Mouse (Mus musculus): ENCODE data around the gene Sec14l3. TPM values are rescaled to one million over a fixed set of nuclear protein-coding genes. Genes with fewer than 3 reads are reported as not detected.

Gene Sec14l3
- total and polyA plus RNA-seq, 2 experiments from 2014 or later, result 0.20 TPM; not detected in 1

DNA sequence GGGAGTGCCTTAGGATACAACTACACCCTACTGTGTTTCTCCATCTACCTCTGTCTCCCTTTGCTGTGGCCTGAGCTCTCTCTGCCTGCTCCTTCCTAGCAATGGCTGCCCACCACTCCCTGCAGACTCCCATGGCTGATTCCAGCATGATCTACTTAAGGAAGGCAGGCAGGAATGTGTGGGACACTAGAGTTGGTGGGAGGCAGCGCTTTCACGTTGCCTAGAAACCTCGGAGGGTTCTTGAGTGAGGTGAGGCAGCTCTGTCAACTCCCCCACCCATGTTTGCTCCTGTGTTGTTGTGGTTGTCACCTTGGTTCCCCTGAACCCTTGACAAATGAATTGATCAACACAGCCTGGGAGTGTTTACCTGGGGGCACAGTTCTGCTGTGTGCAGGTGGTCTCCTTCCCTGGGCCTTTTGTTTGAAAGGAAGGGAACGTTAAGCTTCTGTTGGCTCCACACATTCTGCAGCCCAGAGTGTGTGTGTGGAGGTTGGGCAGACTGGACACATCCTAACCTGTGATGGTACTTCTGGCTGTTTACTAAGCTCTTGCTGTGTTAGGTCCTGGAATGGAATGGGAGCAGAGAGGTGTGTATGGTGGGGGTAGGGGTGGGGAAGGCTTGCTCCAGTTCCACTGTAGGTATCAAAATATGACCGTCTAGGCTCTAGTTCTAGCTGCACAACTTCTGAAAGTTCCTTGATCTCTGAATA lies 3.6 kb upstream of the Sec14l3 start:
- no peak for TF ChIP-seq CTCF (IDR thresholded peaks at IDR 0.05; ENCODE audit: low read depth)
- no peak for TF ChIP-seq EP300 (IDR thresholded peaks at IDR 0.05; ENCODE audit: low read depth)
- Histone ChIP-seq H3K4me1 (ENCODE audit: control insufficient read depth, insufficient read depth) (no peaks in the 10 kb centered on the region), H3K27ac (ENCODE audit: low read depth) (no peak overlapping the region), H3K27me3 (ENCODE audit: control insufficient read depth, insufficient read depth, low read length) (no peaks in the 10 kb centered on the region), H3K4me3 (ENCODE audit: low read depth, low read length) (no peak overlapping the region), H3K9me3 (replicated peaks; ENCODE audit: control insufficient read depth, low read length) (no peaks in the 10 kb centered on the region), H3K9ac (replicated peaks; ENCODE audit: low read depth, low read length) (no peak overlapping the region), H3K36me3 (replicated peaks; ENCODE audit: control insufficient read depth, insufficient read depth, low read length) (no peaks in the 10 kb centered on the region), H3K4me2 (ENCODE audit: low read depth, low read length) (no peak overlapping the region)
- no peak for DNase-seq (ENCODE audit: low spot score)
- no peak for ATAC-seq (ENCODE audit: insufficient read depth, low read depth)
- 61% methylated on average over 5 of the region's 5 CpGs for WGBS

DNA sequence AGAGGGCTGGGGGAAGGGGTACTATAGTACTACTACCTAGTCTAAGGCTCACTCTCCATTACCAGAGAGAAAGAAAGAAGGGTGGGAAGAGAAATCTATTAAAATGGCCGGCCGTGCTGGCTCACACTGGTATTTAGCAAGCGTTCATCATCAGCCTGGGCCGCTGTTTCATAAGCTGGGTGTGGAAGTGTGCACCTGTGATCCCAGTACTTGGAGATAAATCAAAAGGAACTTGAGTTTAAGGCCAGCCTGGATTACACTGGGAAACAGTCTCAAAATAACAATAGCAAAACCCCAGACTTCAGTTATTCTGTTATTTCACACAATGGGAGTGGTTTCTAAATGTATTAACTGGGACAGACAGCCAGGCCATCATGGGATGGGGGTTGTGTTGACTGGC lies 2.1 kb upstream of the Sec14l3 start:
- H3K9ac ChIP-seq (replicated peaks; ENCODE audit: low read depth, low read length), result no peak overlapping the region
- DNase-seq (ENCODE audit: low spot score) (no peak), ATAC-seq (ENCODE audit: insufficient read depth, low read depth) (no peak)
- TF ChIP-seq EP300 (IDR thresholded peaks at IDR 0.05; ENCODE audit: low read depth) (no peak), CTCF (IDR thresholded peaks at IDR 0.05; ENCODE audit: low read depth) (no peak)
- no peaks in the 10 kb centered on the region for H3K4me1 ChIP-seq (ENCODE audit: control insufficient read depth, insufficient read depth)
- H3K4me2 ChIP-seq (ENCODE audit: low read depth, low read length), result no peak overlapping the region
- no peaks in the 10 kb centered on the region for H3K27me3 ChIP-seq (ENCODE audit: control insufficient read depth, insufficient read depth, low read length)
- no peaks in the 10 kb centered on the region for H3K36me3 ChIP-seq (replicated peaks; ENCODE audit: control insufficient read depth, insufficient read depth, low read length)
- no peak overlapping the region for H3K4me3 ChIP-seq (ENCODE audit: low read depth, low read length)
- WGBS, result 73% methylated on average over 4 of the region's 4 CpGs
- no peak overlapping the region for H3K27ac ChIP-seq (ENCODE audit: low read depth)
- H3K9me3 ChIP-seq (replicated peaks; ENCODE audit: control insufficient read depth, low read length), result no peaks in the 10 kb centered on the region

DNA sequence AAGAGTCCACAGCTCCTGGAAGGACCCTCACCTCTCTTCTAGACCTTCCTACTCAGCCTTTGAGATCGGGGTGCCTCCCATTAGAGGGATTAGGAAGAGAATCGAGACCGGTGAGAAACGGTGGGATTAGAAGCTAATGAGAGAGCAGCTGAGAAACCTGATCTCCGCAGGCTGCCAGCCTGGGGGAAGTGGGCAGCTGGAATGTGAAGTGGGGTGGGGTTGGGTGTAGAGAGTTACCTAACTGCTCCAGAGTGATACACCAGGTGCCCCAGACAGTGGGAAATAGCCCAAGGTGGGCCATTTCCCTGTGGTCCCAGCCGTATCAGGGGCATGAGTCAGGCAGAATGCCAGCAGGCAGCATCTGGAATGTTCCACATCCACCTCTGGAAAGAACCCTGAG lies 1.7 kb upstream of the Sec14l3 start:
- H3K4me2 ChIP-seq (ENCODE audit: low read depth, low read length), result no peak overlapping the region
- H3K9me3 ChIP-seq (replicated peaks; ENCODE audit: control insufficient read depth, low read length), result no peaks in the 10 kb centered on the region
- H3K36me3 ChIP-seq (replicated peaks; ENCODE audit: control insufficient read depth, insufficient read depth, low read length), result no peaks in the 10 kb centered on the region
- no peak overlapping the region for H3K4me3 ChIP-seq (ENCODE audit: low read depth, low read length)
- no peak overlapping the region for H3K27ac ChIP-seq (ENCODE audit: low read depth)
- no peaks in the 10 kb centered on the region for H3K4me1 ChIP-seq (ENCODE audit: control insufficient read depth, insufficient read depth)
- WGBS, result 30% methylated on average over 6 of the region's 6 CpGs
- no peaks in the 10 kb centered on the region for H3K27me3 ChIP-seq (ENCODE audit: control insufficient read depth, insufficient read depth, low read length)
- H3K9ac ChIP-seq (replicated peaks; ENCODE audit: low read depth, low read length), result no peak overlapping the region
- DNase-seq (ENCODE audit: low spot score) (no peak), ATAC-seq (ENCODE audit: insufficient read depth, low read depth) (no peak)
- TF ChIP-seq EP300 (IDR thresholded peaks at IDR 0.05; ENCODE audit: low read depth), result no peak
- TF ChIP-seq CTCF (IDR thresholded peaks at IDR 0.05; ENCODE audit: low read depth), result no peak

DNA sequence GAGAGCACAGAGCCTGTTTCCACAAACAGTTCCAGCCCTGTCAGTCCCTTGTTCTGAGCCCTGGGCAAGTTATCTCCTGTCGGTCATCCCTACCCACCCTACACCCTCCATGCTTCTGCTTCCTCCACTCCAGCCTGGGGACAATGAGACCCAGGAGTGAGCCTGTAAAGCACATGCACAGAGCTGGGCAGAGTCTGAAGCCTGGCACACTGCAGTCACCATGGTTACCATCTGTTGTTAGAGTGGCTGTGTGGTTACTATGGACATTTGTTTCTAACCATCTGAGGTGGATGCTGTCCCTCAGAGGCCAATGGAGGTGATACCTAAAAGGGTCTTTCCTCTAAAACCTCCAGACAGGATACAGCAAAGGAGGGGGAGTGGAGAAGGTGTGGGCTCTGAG lies 5.0 kb downstream of the Sec14l3 start:
- TF ChIP-seq EP300 (IDR thresholded peaks at IDR 0.05; ENCODE audit: low read depth), result no peak
- no peak for TF ChIP-seq CTCF (IDR thresholded peaks at IDR 0.05; ENCODE audit: low read depth)
- 60% methylated on average over 1 of the region's 1 CpGs for WGBS
- ATAC-seq (ENCODE audit: insufficient read depth, low read depth), result no peak

DNA sequence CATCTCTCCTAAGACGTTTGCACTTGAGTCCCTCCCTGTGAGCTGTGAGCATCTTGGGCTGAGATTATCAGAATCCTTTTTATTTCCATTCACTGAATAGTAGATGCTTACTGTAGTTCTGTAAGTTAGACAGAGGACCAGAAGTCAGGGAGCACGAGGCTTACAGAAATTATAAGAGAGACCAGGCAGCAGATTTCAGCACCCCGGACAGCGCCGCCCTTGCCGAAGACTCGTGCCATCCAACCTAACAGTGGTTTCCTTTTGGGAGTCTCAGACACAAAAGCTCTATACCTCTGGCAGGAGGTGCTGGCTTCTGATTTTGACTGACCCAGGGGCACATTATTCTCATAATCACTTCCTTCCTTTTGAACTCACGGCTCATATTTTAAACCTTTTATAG lies 12.0 kb downstream of the Sec14l3 start:
- DNase-seq (ENCODE audit: low spot score), result no peak
- no peak overlapping the region for H3K4me3 ChIP-seq (ENCODE audit: low read depth, low read length)
- H3K27me3 ChIP-seq (ENCODE audit: control insufficient read depth, insufficient read depth, low read length), result no peaks in the 10 kb centered on the region
- H3K4me1 ChIP-seq (ENCODE audit: control insufficient read depth, insufficient read depth), result no peaks in the 10 kb centered on the region
- TF ChIP-seq CTCF (IDR thresholded peaks at IDR 0.05; ENCODE audit: low read depth), result no peak
- TF ChIP-seq EP300 (IDR thresholded peaks at IDR 0.05; ENCODE audit: low read depth), result no peak
- 10% methylated on average over 8 of the region's 8 CpGs for whole genome bisulfite sequencing
- no peaks in the 10 kb centered on the region for H3K36me3 ChIP-seq (replicated peaks; ENCODE audit: control insufficient read depth, insufficient read depth, low read length)
- H3K4me2 ChIP-seq (ENCODE audit: low read depth, low read length), result no peak overlapping the region
- H3K9me3 ChIP-seq (replicated peaks; ENCODE audit: control insufficient read depth, low read length), result no peaks in the 10 kb centered on the region
- H3K9ac ChIP-seq (replicated peaks; ENCODE audit: low read depth, low read length), result no peak overlapping the region
- ATAC-seq (ENCODE audit: insufficient read depth, low read depth), result no peak
- no peak overlapping the region for H3K27ac ChIP-seq (ENCODE audit: low read depth)

More for the DNA sequence above, 5.0 kb downstream of the Sec14l3 start:
- Histone ChIP-seq H3K36me3 (replicated peaks; ENCODE audit: control insufficient read depth, insufficient read depth, low read length) (no peaks in the 10 kb centered on the region), H3K4me1 (ENCODE audit: control insufficient read depth, insufficient read depth) (no peaks in the 10 kb centered on the region), H3K27ac (ENCODE audit: low read depth) (no peak overlapping the region), H3K9ac (replicated peaks; ENCODE audit: low read depth, low read length) (no peak overlapping the region), H3K9me3 (replicated peaks; ENCODE audit: control insufficient read depth, low read length) (no peaks in the 10 kb centered on the region), H3K27me3 (ENCODE audit: control insufficient read depth, insufficient read depth, low read length) (no peaks in the 10 kb centered on the region), H3K4me2 (ENCODE audit: low read depth, low read length) (no peak overlapping the region), H3K4me3 (ENCODE audit: low read depth, low read length) (no peak overlapping the region)
- no peak for DNase-seq (ENCODE audit: low spot score)
